Mouse (Mus musculus) cerebellum, postnatal 4 days (tissue): ENCODE results near the gene Spats1.
A peak's percentile ranks its signal among the peaks of the same experiment; 100 is the strongest.
"Not testable (repeated sequence)": the region's sequence is repeated elsewhere in the genome, so short reads cannot be mapped to it uniquely, and the experiment has no call there.

ENCODE experiments used
- DNase-seq, 2 experiments: peaks; one replicate each; pipeline ENCODE4 v3.0.0; 2022; ENCODE audit warnings: low spot score in 2 of 2, mixed read lengths in 1 of 2

Gene Spats1

DNA sequence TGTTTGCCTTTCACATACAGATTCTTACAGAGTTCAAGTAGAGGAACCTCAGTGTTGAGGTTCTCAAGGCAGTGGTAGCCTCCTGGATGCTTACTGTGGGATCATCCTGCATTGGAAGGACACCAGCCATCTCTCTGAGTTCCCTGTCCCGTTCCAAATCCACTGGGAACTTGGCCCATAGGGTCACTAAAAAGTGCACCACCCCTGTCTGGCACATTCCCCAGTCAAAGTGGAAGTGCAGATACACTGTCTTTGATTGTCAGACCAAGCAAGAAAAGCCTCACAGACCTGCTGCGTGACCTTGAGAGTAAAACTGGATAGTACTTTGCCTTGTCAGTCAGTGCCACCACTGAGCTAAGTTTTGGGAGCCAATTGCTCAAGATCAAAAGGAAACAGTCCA lies 28.2 kb downstream of the Spats1 start:
- DNase-seq: no peak

DNA sequence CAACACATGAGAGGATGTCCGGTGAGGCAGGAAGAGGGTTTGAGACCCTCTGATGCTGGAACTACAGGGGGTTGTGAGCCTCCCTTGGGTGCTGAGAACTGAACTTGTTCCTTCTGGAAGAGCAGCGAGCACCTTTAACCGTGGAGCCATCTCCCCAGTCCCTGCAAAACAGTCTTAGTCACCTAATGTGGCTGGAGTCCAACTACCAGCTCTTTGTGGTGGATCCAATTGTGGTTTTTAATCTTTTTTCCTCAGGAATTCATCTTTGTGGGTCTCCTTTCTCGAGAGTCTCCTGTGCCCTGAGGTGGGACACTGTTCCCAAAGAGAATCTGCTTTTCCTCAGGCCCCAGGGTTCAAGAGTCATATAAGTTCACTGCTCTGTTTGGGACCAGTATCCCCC lies 29.3 kb downstream of the Spats1 start:
- DNase-seq: no peak

DNA sequence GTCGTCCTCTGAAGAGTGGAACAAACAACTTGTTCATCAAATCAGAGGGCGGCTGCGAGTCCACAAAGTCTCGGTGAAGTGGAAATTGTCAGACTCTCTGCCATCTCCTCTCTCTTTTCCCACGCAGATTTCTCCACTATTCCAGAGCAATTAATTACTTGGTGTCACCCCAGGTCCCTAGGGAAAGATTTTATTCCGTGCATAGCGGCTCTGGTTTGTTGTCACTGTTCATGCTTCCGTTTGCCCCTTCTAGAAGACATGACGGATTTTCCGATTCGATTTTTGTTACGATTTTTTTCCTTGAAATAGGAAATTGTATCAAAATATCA lies 41.0 kb downstream of the Spats1 start:
- no peak for DNase-seq

DNA sequence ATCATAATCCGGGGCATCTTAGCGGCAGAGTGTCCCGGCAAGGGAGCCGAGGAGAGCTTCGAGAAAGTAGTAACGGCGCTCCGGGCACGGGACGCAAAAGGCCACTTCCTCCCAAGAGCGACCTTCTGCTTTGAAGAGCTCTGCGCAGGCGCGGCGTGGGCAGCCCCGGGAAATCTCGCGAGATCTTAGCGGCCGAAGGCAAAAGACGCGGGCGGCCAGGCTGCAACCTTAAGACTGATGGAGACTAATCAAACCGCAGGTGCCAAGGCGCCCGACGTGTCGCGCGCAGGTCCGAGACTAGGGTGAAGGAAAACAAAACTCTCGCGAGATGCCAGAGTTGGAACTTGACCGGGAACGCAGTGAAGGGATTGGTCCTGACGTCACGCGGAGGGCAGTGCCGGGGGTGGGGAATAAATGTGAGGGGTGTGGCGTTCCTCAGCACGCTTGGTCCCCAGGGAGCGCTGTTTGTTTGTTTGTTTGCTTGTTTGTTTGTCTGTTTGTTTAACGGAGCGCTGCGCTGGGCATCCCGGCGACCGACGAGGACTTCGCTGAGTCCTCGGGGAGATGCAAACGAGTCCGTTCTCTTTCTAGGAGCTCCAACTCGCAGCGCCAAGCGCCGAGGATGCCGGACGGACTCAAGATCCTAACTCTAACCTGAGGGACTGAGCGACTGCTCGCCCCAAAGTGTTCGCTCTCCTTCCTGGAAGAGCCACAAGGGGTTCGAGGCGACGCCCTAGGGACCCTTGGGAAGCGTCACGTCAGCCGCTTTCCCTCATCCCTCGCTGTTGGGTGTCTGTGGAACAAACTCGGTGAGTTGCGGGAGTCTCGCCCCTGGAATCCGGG lies 41.6 kb downstream of the Spats1 start, which contains the start of gene Cdc5l:
Cdc5l (minus strand) TSS at position 319 of the 843 bp plus-strand sequence.
- peak; percentile 97 to 98 for DNase-seq

DNA sequence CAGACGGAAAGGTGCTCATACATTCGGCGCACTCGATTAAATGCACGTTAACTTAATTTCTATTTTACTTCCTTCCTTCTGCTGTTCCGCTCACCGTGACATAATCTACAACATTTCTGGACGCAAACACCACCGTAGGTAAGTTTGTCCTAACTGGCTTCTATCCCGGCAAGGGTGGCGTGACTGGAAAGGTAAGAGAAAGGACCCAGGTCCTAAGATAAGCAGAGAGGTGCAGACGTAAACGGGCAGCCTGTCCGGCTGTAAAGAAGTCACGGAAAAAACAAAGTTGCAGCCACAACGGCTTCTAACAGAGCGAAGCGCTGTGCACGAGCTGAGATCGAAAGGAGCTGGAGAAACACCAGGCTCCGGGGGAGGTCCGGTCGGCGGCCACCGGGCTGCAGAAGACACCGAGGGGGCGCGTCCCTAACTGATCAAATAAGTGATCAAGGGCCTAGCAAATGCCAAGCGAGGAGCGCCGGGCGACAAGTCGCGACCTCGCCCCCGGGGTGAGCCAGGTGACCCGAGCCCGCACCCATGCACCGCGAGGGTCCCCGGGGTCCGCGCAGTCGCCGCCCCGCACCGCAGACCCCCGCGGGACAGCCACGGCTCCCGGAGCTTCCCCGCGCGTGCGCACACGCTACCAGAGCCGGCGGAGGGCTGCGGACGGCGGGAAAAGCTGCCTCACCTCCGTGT lies 42.4 kb downstream of the Spats1 start:
- peak in 1 of 2 experiments; percentile 23 for DNase-seq

DNA sequence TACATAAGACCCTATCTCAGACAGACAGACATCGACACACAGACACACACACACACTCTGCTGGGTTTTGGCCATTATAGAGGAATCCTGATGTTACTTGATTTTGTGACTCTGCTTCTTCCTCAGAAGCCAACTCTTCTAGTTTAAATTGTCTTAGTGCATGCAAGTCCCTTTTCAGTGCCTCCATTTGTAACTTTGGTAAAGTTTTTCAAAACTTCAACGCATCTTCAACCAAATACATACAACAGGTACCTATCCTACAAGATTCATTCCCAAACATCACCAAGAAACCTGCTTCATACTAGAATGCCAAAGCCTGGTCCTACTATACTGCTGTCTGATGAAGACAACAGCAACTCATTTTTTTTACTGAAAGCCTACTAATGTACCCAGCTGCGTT lies 43.2 kb downstream of the Spats1 start:
- DNase-seq: no peak

DNA sequence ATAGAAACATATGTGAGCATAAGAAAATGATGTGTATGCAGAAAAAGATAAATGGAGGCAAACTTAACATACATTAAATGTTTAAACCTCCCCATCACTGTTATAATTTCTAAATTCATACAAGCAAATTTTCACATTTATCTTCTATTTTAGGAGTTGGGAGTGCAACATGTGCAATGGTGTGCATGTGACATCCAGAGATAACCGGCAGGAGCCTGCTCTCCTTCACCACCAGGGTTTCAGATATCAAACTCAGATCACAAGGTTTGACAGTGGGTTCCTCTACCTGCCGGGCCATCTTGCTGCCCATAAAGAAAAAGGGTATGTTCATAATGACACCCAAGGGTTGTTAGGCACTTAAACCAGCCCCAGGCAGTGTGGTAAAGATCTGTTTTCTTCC lies 57.8 kb downstream of the Spats1 start:
- DNase-seq: no peak

DNA sequence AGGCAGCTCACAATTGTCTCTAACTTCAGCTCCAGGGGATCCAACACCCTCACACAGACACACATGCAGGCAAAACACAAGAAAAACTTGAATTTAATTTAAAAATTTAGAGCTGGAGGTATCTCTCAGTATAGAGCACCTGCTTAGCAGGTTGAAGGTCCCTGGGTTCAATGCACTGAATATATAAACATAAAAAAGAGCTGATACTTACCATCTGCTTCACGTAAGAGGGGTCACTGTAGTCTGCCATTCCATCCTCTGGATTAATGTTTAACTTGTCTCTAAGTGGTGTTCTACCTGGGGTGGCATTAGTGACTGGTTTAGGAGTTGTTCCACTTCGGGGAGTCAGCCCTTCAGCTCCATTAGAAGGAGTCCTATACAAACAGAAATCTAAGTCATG lies 63.6 kb downstream of the Spats1 start:
- DNase-seq: not testable (repeated sequence)

DNA sequence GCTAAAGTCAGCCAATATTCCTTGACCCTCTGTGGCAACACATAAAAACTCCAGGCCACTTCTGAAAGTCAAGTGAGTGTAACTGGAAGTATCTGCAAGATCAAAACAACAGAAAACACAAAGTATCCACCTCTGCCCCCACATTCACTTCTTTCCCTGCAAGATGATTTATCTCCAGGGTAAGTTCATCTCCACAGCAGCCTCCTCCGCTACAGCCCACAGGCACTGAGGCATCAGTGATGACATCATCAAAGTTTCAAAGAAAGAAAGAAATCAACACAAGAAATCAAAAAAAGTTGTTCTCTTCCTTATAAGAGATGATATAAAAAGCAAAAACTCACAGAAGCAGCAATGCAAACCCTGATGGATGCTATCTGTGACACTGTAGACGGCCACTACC lies 66.5 kb downstream of the Spats1 start:
- no peak for DNase-seq

DNA sequence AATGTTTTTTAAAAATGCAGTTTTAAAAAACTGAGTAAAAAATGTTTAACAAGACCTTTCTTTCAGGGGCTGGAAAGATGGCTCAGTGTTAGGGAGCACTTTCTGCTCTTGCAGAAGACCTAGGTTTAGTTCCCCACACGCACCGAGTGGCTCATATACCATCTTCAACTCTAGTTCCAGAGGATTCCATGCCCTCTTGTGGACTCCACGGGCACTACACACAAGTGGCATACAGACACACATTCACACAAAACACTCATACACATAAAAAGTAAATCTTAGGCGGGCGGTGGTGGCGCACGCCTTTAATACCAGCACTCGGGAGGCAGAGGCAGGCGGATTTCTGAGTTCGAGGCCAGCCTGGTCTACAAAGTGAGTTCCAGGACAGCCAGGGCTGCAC lies 68.9 kb downstream of the Spats1 start:
- DNase-seq: peak in 1 of 2 experiments; percentile 8

DNA sequence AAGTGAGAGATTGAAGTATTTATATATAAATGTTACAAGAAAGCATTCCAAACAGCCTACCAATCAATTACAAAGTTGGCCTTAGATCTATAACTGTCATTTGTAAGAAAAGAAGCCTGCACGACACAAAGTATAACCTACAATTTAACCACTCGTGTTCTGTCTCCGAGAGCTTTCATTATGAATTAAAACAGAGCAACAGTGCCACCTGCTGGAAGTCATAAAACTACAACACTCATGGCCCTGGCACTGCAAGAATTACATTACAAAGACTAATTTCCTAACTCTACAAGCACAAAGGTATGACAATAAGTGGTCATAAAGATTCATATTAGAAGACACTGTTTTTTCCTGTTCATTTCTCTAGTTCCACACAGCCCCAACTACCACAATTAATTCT lies 72.0 kb downstream of the Spats1 start:
- DNase-seq: peak in 1 of 2 experiments; percentile 39

DNA sequence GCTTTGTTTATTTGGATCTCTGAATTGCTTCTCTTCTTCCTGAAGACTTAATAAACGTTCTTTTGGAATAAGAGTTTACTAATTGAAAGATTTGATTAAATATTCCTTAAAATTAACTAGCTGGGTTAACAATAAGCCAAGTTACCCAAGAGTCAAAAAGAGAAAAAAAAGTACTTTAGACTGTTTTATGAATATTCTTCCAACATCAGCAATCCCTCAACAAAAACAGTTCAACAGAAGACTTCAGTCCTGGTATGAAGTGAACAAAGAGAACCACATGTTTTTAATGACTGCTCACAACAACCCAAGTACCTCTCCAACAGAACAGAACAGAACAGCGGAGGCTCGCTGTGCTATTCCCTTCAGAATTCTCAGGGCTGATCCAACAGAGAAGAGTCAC lies 72.6 kb downstream of the Spats1 start:
- DNase-seq: no peak

DNA sequence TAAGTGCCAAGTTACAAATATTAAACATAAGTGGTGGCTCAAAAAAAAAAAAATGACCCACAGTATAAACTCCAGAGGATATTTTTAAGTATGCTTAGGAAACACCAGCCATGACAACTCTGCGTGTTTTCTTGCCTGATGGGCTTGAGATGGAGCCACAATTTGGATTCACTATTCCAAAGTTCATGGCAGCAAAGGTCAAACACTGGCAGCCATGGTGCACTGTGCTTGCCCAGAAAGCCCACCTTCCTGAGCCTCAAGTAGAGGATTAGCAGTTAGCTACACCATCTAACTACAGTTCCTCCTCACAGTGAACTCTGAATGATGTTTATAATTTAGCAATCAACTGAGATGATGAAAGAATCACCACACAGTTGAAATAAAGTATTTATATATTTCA lies 73.1 kb downstream of the Spats1 start:
- no peak for DNase-seq

DNA sequence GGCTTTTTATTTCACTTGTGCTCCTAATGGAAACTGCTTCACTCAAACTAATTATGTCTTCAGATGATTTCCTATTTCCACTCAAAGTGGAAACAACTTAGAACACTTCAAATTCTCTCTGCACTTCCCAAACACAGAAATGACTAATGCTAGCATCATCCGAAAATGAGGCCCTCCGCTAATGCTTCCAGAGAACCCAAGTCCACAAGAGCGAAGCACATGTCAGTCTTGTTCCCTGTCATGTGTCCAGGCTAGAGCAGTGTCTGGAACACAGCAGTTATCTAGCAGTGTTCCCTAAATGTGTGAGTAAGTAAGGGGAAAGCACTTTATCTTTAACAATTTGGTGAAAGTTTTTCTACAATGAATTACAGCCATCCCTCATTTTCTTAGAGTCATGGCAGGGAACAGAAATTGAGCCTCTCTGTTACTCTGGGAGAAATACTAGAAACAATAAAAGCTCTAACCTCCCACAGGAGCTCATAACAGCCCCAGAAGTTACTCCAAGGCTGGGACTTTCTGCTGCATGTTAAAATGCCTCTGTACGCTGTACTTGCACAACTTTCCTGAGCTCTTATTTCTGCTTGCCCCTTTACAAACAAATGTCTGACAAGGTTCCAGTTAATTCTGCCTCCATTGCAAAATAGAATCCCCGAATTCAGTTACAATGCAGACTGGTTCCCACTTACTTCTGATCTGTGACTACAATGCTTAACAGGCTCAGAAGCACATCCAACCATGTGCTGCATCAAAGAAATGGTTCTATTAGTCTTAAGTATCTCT lies 73.9 kb downstream of the Spats1 start:
- DNase-seq: no peak

DNA sequence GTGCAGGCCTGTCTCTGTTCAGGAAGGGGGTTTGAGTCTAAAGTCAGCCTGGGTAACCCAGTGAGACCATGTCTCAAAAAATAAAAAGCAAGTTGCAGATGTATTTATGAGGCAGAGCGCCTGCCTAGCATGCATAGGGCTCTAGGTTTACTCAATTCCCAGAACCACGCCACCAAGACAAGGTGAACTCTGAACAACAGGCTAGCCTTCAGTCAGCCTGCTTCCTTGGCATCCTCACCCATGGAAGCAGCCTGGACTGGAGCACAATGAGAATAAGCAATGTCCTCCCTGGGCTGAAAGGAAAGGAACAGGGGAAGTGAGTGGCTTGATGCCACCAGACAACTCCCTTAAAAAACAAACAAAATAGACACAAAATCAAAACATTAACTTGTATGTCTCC lies 77.2 kb downstream of the Spats1 start:
- no peak for DNase-seq

DNA sequence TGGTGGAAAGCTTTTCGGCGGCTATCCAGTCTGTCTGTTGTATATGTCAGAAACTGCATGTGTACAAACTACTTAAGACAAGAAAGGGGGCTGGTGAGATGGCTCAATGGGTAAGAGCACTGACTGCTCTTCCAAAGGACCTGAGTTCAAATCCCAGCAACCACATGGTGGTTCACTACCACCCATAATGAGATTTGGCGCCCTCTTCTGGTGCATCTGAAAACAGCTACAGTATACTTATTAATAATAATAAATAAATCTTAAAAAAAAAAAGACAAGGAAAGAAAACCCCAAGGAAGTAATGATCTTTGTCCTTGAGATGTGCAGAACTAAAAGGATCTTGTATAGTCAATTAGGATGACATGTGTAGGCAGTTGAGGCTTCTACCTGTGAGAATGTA lies 77.7 kb downstream of the Spats1 start:
- no peak for DNase-seq

DNA sequence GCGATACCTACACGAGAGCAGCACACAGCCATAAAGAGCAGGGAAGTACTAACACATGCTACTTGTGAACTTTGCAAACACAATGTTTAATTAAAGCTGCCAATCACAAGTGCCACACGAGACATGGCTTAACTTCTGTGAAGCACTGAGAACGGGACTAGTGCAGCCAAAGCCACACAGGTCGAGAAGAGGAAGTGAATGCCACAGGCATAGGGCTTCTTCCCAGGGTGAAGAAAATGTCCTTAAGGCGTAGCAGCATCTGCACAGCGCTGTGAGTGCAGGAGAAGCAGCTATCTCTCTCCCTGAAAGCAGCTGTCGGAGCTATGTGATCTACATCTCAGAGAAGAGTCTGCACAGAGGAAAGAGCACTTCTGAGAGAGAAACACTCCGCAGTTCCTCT lies 80.6 kb downstream of the Spats1 start:
- DNase-seq: no peak

DNA sequence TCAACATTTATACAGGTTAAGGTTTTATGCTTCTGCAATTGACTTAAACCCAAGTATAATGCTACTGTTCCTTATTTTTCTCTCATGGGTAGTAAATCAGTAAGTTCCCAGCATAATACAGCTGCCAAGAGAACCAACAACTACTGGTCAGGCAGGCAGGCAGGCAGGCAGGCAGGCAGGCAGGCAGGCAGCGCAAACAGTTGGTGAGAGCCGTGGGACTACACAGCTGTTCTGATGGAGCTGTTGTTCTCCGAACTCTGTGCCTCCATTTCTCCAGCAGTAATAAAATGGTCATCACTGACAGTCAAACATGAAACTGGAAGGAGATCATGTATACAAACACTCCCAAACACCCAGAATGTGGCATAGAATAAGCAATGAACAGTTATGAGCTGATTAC lies 81.5 kb downstream of the Spats1 start:
- DNase-seq: no peak
